Mouse (Mus musculus) heart, embryonic 10.5 days (tissue): ENCODE data around the gene Gm21987. TPM values are rescaled to one million over a fixed set of nuclear protein-coding genes. Genes with fewer than 3 reads are reported as not detected.

Experiments
- DNase-seq: peaks from one replicate; pipeline ENCODE4 v3.0.0-alpha.2; 2017; ENCODE audit warnings: low spot score
- H3K27ac ChIP-seq: fragments of 300-500 bp; sonication (generic); 2 replicates; pipeline ENCODE4 v1.5.1; 2016; ENCODE audit warnings: mild to moderate bottlenecking
- H3K27me3 ChIP-seq: fragments of 300-500 bp; sonication (generic); 2 replicates; pipeline ENCODE4 v1.6.1; 2016; ENCODE audit warnings: mild to moderate bottlenecking; ENCODE audit not compliant: poor library complexity, insufficient read depth, severe bottlenecking
- H3K36me3 ChIP-seq: fragments of 300-500 bp; sonication (generic); 2 replicates; pipeline ENCODE4 v1.6.1; 2016; ENCODE audit warnings: mild to moderate bottlenecking, moderate library complexity
- H3K4me1 ChIP-seq: fragments of 300-500 bp; sonication (generic); 2 replicates; pipeline ENCODE4 v1.6.1; 2016; ENCODE audit warnings: mild to moderate bottlenecking
- H3K4me3 ChIP-seq: fragments of 300-500 bp; sonication (generic); 2 replicates; pipeline ENCODE4 v1.5.1; 2016; ENCODE audit warnings: mild to moderate bottlenecking, moderate library complexity
- H3K9me3 ChIP-seq: fragments of 300-500 bp; sonication (generic); 2 replicates; pipeline ENCODE4 v1.6.1; 2016; ENCODE audit warnings: mild to moderate bottlenecking, moderate library complexity
- WGBS: fragments of 180-500 bp; shearing (Covaris S2); methylation state at CpG from one replicate; pipeline ENCODE4 v1.1.7; 2016; 5-methylcytosine and 5-hydroxymethylcytosine counted together
- polyA plus RNA-seq: library from polyadenylated mRNA; unstranded; fragments of >200 nt; fragmentation: Nextera tagmentation; extraction: Ambion mirVana; gene quantifications from 2 replicates; pipeline ENCODE4 v1.2.1, GENCODE M21; 2016

The Gm21987 gene
- polyA plus RNA-seq, 1 experiment from 2014 or later, result 1.3 TPM

DNA sequence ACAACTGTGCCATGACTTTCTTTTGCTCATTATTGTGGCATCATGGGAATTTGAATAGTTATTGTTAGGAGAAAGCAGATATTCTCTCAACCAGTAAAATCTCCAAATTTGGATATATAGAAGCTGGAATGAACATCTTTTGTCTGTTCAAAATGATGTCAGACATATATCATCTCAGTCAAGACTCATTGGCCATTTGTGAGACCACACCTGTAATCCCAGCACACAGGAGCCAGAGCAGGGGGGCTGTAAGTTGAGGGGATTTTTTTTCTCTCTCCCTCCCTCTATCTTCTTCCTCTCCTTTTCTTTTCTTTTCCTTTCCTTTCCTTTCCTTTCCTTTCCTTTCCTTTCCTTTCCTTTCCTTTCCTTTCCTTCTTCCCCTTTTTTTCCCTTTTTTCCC is 6.0 kb downstream of the Gm21987 start:
- Histone ChIP-seq H3K4me1 (peaks cover 50% of the 10 kb centered on the region), H3K4me3 (no peak overlapping the region), H3K27ac (no peak overlapping the region), H3K27me3 (no peaks in the 10 kb centered on the region), H3K36me3 (peaks cover 36% of the 10 kb centered on the region), H3K9me3 (no peaks in the 10 kb centered on the region)
- no peak for DNase-seq

DNA sequence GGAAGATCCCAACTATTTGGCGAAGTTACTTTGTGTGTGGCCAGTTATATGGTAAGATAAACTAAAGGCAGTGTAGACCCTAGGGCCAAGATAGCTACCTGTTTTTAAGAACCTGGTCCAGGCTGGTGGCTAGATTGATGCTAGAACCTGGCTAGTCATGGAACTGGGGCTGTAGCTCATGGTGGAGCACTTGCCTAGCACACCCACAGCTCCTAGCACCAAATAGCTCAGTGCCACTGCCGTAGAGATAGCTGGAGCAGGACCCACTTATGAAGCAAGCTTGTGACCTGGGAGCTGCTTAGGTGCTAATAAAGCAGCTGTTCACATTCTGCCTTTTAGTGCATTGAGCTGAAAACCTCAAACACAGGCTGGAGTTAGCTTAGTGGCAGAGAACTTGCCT is 6.8 kb downstream of the Gm21987 start:
- H3K27me3 ChIP-seq, result no peaks in the 10 kb centered on the region
- H3K9me3 ChIP-seq, result no peaks in the 10 kb centered on the region
- H3K36me3 ChIP-seq, result peaks cover 38% of the 10 kb centered on the region
- peak; percentile 72 for DNase-seq
- peak overlapping the region; percentile 64 for H3K27ac ChIP-seq
- H3K4me3 ChIP-seq, result no peak overlapping the region
- peaks cover 43% of the 10 kb centered on the region for H3K4me1 ChIP-seq
- 71% methylated on average over 2 of the region's 2 CpGs for WGBS

GRCm38 (mm10) chr16:38354185-38354913 is 7.5 kb downstream of the Gm21987 start:
- peaks cover 34% of the 10 kb centered on the region for H3K36me3 ChIP-seq
- peaks cover 49% of the 10 kb centered on the region for H3K4me1 ChIP-seq
- H3K27me3 ChIP-seq, result no peaks in the 10 kb centered on the region
- DNase-seq, result no peak
- peak overlapping the region; percentile 64; the same call in 1 of the 2 replicates for H3K27ac ChIP-seq
- H3K4me3 ChIP-seq, result no peak overlapping the region
- H3K9me3 ChIP-seq, result no peaks in the 10 kb centered on the region
- WGBS, result 57% methylated on average over 5 of the region's 5 CpGs

GRCm38 (mm10) chr16:38358256-38358812 is 11.5 kb downstream of the Gm21987 start:
- Histone ChIP-seq H3K27ac (no peak overlapping the region), H3K4me3 (no peak overlapping the region), H3K27me3 (no peaks in the 10 kb centered on the region), H3K9me3 (no peaks in the 10 kb centered on the region), H3K4me1 (peaks cover 57% of the 10 kb centered on the region), H3K36me3 (peaks cover 13% of the 10 kb centered on the region; the same call in 1 of the 2 replicates)
- no peak for DNase-seq
- 81% methylated on average over 6 of the region's 6 CpGs for WGBS

DNA sequence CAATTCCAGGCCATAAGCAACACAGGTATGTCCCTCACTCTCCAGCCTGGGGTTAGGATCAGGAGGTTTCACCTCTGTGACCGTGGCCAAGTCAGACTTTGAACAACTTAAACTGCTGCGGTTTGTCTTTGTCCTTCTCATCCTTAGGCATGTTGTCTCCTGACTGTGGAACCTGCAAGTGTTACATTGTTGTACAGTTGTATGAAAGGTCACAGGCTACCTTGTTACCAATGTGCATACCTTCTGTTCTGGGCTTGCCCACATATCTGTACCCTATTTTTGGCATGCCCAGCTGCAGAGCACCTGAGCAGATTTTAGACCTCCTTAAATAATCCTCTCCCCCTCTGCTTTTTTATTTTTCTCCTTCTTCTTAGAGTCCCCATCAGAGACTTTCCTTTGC is 12.4 kb downstream of the Gm21987 start:
- no peaks in the 10 kb centered on the region for H3K9me3 ChIP-seq
- H3K4me1 ChIP-seq, result peaks cover 58% of the 10 kb centered on the region
- DNase-seq, result no peak
- peaks cover 13% of the 10 kb centered on the region; the same call in 1 of the 2 replicates for H3K36me3 ChIP-seq
- H3K27me3 ChIP-seq, result no peaks in the 10 kb centered on the region
- H3K4me3 ChIP-seq, result no peak overlapping the region
- 87% methylated on average over 2 of the region's 2 CpGs for WGBS
- peak overlapping the region; percentile 56; the same call in 1 of the 2 replicates for H3K27ac ChIP-seq

- DNase-seq, result no peak
- H3K27me3 ChIP-seq, result no peaks in the 10 kb centered on the region
- 65% methylated on average over 3 of the region's 3 CpGs for WGBS
- no peak overlapping the region for H3K4me3 ChIP-seq
- no peaks in the 10 kb centered on the region for H3K9me3 ChIP-seq
- peaks cover 53% of the 10 kb centered on the region for H3K4me1 ChIP-seq
- H3K36me3 ChIP-seq, result peaks cover 13% of the 10 kb centered on the region; the same call in 1 of the 2 replicates
- peak overlapping the region; percentile 91; the same call in 1 of the 2 replicates for H3K27ac ChIP-seq
Measured at GRCm38 (mm10) chr16:38359857-38360256, 13.0 kb downstream of the Gm21987 start.

GRCm38 (mm10) chr16:38360317-38360716 is 13.5 kb downstream of the Gm21987 start:
- DNase-seq, result no peak
- H3K27me3 ChIP-seq, result no peaks in the 10 kb centered on the region
- 32% methylated on average over 2 of the region's 2 CpGs for WGBS
- H3K27ac ChIP-seq, result peak overlapping the region; percentile 91
- peaks cover 16% of the 10 kb centered on the region for H3K36me3 ChIP-seq
- peaks cover 53% of the 10 kb centered on the region for H3K4me1 ChIP-seq
- H3K9me3 ChIP-seq, result no peaks in the 10 kb centered on the region
- no peak overlapping the region for H3K4me3 ChIP-seq

- 9% methylated on average over 10 of the region's 10 CpGs for WGBS
- Histone ChIP-seq H3K27ac (peak within 1 kb of the TSS; percentile 91), H3K4me1 (peaks cover 50% of the 10 kb centered on the region), H3K9me3 (no peaks in the 10 kb centered on the region), H3K36me3 (peaks cover 25% of the 10 kb centered on the region), H3K4me3 (peak within 1 kb of the TSS; percentile 65), H3K27me3 (no peaks in the 10 kb centered on the region)
- peak; percentile 95 for DNase-seq
Measured at GRCm38 (mm10) chr16:38361933-38362332, 15.1 kb downstream of the Gm21987 start, which contains the start of gene Popdc2. Gene Popdc2, plus strand, starts transcription at chr16:38362209.

DNA sequence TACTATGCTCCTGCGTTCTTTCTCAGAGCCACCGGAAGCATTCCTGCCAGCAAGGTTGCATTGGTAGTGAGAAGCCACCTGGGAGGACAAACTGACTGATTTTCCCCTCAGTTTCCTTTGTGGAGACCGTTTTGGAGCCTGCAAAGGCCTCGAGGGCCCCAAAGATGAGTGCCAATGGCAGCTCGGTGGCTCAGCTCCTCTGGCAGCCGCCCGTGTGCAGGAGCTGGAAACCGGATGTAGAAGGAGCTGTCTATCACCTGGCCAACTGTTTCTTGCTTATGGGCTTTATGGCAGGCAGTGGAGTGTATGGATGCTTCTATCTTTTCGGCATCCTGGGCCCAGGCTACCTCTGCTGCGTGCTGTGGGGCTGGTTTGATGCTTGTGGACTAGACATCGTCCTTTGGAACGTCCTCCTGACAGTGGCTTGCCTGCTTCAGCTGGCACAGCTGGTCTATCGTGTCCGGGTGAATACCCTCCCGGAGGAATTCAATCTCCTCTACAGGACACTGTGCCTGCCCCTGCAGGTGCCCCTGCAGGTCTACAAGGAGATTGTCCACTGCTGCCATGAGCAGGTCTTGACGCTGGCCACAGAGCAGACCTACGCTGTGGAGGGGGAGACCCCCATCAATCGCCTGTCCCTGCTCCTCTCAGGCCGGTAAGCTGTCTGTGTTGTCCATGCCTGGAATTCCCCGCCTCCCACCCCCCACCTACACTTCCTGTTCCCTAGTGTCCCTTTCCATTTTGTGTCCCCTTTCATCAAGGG is 15.8 kb downstream of the Gm21987 start:
- peaks cover 20% of the 10 kb centered on the region for H3K36me3 ChIP-seq
- peak overlapping the region; percentile 91 for H3K27ac ChIP-seq
- peaks cover 50% of the 10 kb centered on the region for H3K4me1 ChIP-seq
- WGBS, result 27% methylated on average over 20 of the region's 20 CpGs
- no peaks in the 10 kb centered on the region for H3K9me3 ChIP-seq
- H3K27me3 ChIP-seq, result no peaks in the 10 kb centered on the region
- no peak for DNase-seq
- H3K4me3 ChIP-seq, result peak overlapping the region; percentile 65

- Histone ChIP-seq H3K4me3 (peak overlapping the region; percentile 65), H3K4me1 (peaks cover 50% of the 10 kb centered on the region), H3K36me3 (peaks cover 16% of the 10 kb centered on the region), H3K27me3 (no peaks in the 10 kb centered on the region), H3K9me3 (no peaks in the 10 kb centered on the region), H3K27ac (peak overlapping the region; percentile 91)
- 11% methylated on average over 3 of the region's 3 CpGs for WGBS
- no peak for DNase-seq
Measured at GRCm38 (mm10) chr16:38363256-38363595, 16.4 kb downstream of the Gm21987 start.

- peaks cover 16% of the 10 kb centered on the region for H3K36me3 ChIP-seq
- no peak for DNase-seq
- H3K27ac ChIP-seq, result peak overlapping the region; percentile 91
- H3K9me3 ChIP-seq, result no peaks in the 10 kb centered on the region
- no peaks in the 10 kb centered on the region for H3K27me3 ChIP-seq
- peaks cover 54% of the 10 kb centered on the region for H3K4me1 ChIP-seq
- H3K4me3 ChIP-seq, result peak overlapping the region; percentile 65
- WGBS, result 33% methylated on average over 7 of the region's 7 CpGs
Measured at GRCm38 (mm10) chr16:38363657-38364056, 16.8 kb downstream of the Gm21987 start.

DNA sequence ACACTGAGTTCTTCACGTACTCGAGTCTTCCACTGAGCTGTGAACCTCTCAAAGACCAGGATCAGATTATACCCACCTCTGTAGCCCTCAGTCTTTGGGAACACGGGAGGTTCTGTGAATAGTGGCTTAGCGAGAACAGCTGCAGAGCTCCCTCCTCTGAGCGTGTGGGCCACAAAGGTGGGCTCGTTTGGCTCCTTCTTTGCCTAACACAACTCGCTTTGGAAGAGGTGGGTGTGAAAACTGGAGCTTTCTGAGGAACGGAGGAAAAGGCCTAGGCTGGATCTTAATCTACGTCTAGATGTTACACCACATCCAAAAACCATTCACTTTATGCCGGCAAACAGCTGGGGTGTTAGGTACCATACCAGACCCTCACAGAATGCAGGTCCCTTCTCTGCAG is 18.6 kb downstream of the Gm21987 start:
- peaks cover 55% of the 10 kb centered on the region for H3K4me1 ChIP-seq

DNA sequence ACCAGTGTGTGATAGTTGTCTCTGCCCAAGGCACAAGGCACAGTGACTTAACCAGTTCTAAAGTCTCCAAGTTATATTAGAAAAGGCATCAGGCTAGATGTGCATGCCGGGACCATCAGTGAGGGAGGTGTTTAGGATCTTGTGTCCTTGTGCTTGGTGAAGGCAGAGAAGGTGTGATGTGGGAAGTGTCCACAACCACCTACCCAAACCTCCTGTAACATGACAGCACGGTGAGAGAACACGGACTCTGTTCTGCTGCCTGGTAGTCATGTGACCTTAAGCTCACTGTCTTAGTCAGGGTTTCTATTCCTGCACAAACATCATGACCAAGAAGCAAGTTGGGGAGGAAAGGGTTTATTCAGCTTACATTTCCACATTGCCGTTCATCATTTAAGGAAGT is 19.4 kb downstream of the Gm21987 start:
- Histone ChIP-seq H3K36me3 (peaks cover 41% of the 10 kb centered on the region), H3K27ac (peak overlapping the region; percentile 91), H3K4me1 (peaks cover 54% of the 10 kb centered on the region), H3K4me3 (peak overlapping the region; percentile 65), H3K27me3 (no peaks in the 10 kb centered on the region), H3K9me3 (no peaks in the 10 kb centered on the region)
- peak; percentile 70 for DNase-seq
- WGBS, result 54% methylated on average over 4 of the region's 4 CpGs

More for the DNA sequence above, 18.6 kb downstream of the Gm21987 start:
- WGBS, result 47% methylated on average over 10 of the region's 10 CpGs
- H3K27ac ChIP-seq, result peak overlapping the region; percentile 91
- no peaks in the 10 kb centered on the region for H3K27me3 ChIP-seq
- H3K36me3 ChIP-seq, result peaks cover 33% of the 10 kb centered on the region
- DNase-seq, result no peak
- peak overlapping the region; percentile 65 for H3K4me3 ChIP-seq
- H3K9me3 ChIP-seq, result no peaks in the 10 kb centered on the region
